Mouse (Mus musculus) stomach, embryonic 15.5 days (tissue): ENCODE data around the gene Actn1. TPM values are rescaled to one million over a fixed set of nuclear protein-coding genes. Genes with fewer than 3 reads are reported as not detected.

Experiments used
- polyA plus RNA-seq: library from polyadenylated mRNA; unstranded; fragments of >200 nt; fragmentation: Nextera tagmentation; extraction: Ambion mirVana; gene quantifications from 2 replicates; pipeline ENCODE4 v1.2.1, GENCODE M21; 2015

Actn1 gene
- polyA plus RNA-seq, 1 experiment from 2014 or later = 61.2 TPM

Other genes starting within 250 kb of the Actn1 start
- 142 and 146 TPM in 2 replicates for gene Zfp36l1, start 147.4 kb downstream of the Actn1 start, polyA plus RNA-seq
- gene Dcaf5, start 176.2 kb upstream of the Actn1 start, polyA plus RNA-seq = 11.2 and 11.9 TPM in 2 replicates
- gene Exd2, start 202.7 kb upstream of the Actn1 start, polyA plus RNA-seq = 24.9 and 28.1 TPM in 2 replicates